In genomic region chr7:135823884-135824750, GRCm38 (mm10) we compare ENCODE assay signal across 24 mouse cellular contexts.
"Had no signal": no experiment of that assay in that cellular context is flagged by ENCODE, and none has a peak within 500 bp of the region (broad histone marks: within the 10 kb centered on the region; RNA-seq: fewer than 3 reads in every experiment).

No protein-coding gene starts in this region.

- H3K4me3 ChIP-seq: gastrocnemius, adult 2 months; heart, embryonic 10.5 days; heart, embryonic 13.5 days; heart, embryonic 15.5 days; hindbrain, embryonic 13.5 days; hindbrain, embryonic 15.5 days; kidney, embryonic 15.5 days; layer of hippocampus, adult 2 months; left cerebral cortex, adult 2 months; liver, embryonic 12.5 days had no signal

- H3K9me3 ChIP-seq: heart, embryonic 10.5 days; heart, embryonic 13.5 days; heart, embryonic 15.5 days; hindbrain, embryonic 13.5 days; hindbrain, embryonic 15.5 days; kidney, embryonic 15.5 days; liver, embryonic 12.5 days had no signal

- H3K4me1 ChIP-seq: heart, embryonic 10.5 days; heart, embryonic 13.5 days; heart, embryonic 15.5 days; hindbrain, embryonic 13.5 days; hindbrain, embryonic 15.5 days had no signal

- H3K27ac ChIP-seq: gastrocnemius, adult 2 months; heart, embryonic 10.5 days; heart, embryonic 13.5 days; heart, embryonic 15.5 days; hindbrain, embryonic 13.5 days; hindbrain, embryonic 15.5 days; hindbrain, postnatal 0 days; kidney, embryonic 15.5 days; kidney, postnatal 0 days; layer of hippocampus, adult 2 months; left cerebral cortex, adult 2 months; liver, embryonic 12.5 days; liver, embryonic 14.5 days had no signal

- H3K36me3 ChIP-seq: heart, embryonic 10.5 days; heart, embryonic 13.5 days; heart, embryonic 15.5 days; hindbrain, embryonic 13.5 days; hindbrain, embryonic 15.5 days; kidney, embryonic 15.5 days; liver, embryonic 12.5 days had no signal

- DNase-seq: gastrocnemius, adult 2 months; gastrocnemius, postnatal 10 days; gastrocnemius, postnatal 25 days; heart, adult 18-20 months; heart, postnatal 14 days; heart, postnatal 36 days; kidney, adult 11 months; kidney, adult 2 months; kidney, adult 9 months; kidney, postnatal 14 days; kidney, postnatal 4 days had no signal

- H3K4me2 ChIP-seq: heart, embryonic 13.5 days; heart, embryonic 15.5 days; hindbrain, embryonic 13.5 days; hindbrain, embryonic 15.5 days; kidney, embryonic 15.5 days; liver, embryonic 12.5 days had no signal

- H3K27me3 ChIP-seq: heart, embryonic 15.5 days; hindbrain, embryonic 13.5 days; hindbrain, embryonic 15.5 days; kidney, embryonic 15.5 days had no signal

- ATAC-seq: hindbrain, postnatal 0 days; intestine, embryonic 16.5 days; liver, embryonic 12.5 days had no signal

- H3K9ac ChIP-seq: heart, embryonic 13.5 days; heart, embryonic 15.5 days; hindbrain, embryonic 13.5 days; hindbrain, embryonic 15.5 days; kidney, embryonic 15.5 days; liver, embryonic 12.5 days; liver, embryonic 14.5 days had no signal
